ENCODE assay signal across 16 mouse cellular contexts in the genomic region with DNA sequence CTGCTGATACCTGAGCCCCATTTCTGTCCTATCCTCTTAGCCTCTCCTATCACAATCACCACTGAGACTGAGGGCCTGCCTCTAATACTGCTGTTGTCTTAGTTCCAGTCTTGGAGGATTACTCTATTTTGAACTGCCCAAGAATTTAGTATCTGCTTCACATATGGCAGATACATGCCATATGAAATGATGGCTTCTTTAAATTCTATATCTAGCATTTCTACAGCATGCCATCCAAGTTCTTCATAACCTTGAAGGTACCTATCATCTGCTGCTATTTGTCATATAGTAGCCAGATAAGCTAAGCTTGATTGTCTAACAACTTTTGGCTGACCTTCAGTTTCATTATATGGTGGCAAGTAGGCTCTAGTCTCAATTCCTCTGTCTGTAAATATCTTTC. TPM values are rescaled to one million over a fixed set of nuclear protein-coding genes. Genes with fewer than 3 reads are reported as not detected.
"Had no signal": no experiment of that assay in that cellular context is flagged by ENCODE, and none has a peak within 500 bp of the region (broad histone marks: within the 10 kb centered on the region; RNA-seq: fewer than 3 reads in every experiment).

No protein-coding gene starts in this region.

- H3K27ac ChIP-seq: kidney, postnatal 0 days; layer of hippocampus, adult 2 months; left cerebral cortex, adult 2 months; macrophage; midbrain, embryonic 13.5 days; stomach, postnatal 0 days had no signal

- DNase-seq: kidney, adult 18-20 months; kidney, adult 9 months; layer of hippocampus, adult 9-11 months; lung, embryonic 14.5 days; thymus, adult 2 months; thymus, postnatal 25 days had no signal

- H3K4me2 ChIP-seq: lung, embryonic 14.5 days; midbrain, embryonic 13.5 days had no signal

- H3K9me3 ChIP-seq: midbrain, embryonic 13.5 days had no signal

- ATAC-seq: inflammation-experienced regulatory T-cells, adult 6 months; intestine, embryonic 16.5 days; lung, postnatal 0 days; midbrain, embryonic 13.5 days; midbrain, embryonic 16.5 days had no signal

- H3K9ac ChIP-seq: lung, embryonic 14.5 days; midbrain, embryonic 13.5 days had no signal

- H3K4me3 ChIP-seq: layer of hippocampus, adult 2 months; left cerebral cortex, adult 2 months; midbrain, embryonic 13.5 days had no signal

- H3K27me3 ChIP-seq: midbrain, embryonic 13.5 days had no signal

RNA-seq across cellular contexts. Expression of a gene that starts 22.2 kb away (rescaled TPM):
- polyA plus RNA-seq: inflammation-experienced regulatory T-cells, adult 6 months had no signal
